Mouse (Mus musculus) liver, embryonic 14.5 days (tissue): Measurements from ENCODE around the gene Blnk. TPM values are rescaled to one million over a fixed set of nuclear protein-coding genes. Genes with fewer than 3 reads are reported as not detected.
A peak's percentile ranks its signal among the peaks of the same experiment; 100 is the strongest.

Experiments
- ATAC-seq: fragments of 200-750 bp; cut with Nextera tagmentation; 2 replicates; pipeline ENCODE4 v1.8.0; 2017; ENCODE audit warnings: moderate number of reproducible peaks, mild to moderate bottlenecking, moderate library complexity; ENCODE audit not compliant: insufficient read depth
- DNase-seq, 3 experiments: peaks; one replicate each; pipeline ENCODE4 v3.0.0-alpha.2; 2012 to 2013; ENCODE audit warnings: low read depth in 3 of 3, low spot score in 3 of 3
- H3K27ac ChIP-seq: fragments of 300-500 bp; sonication (generic); 2 replicates; pipeline ENCODE4 v1.5.1; 2014; ENCODE audit warnings: moderate library complexity, mild to moderate bottlenecking, control low read depth, inconsistent platforms
- H3K27me3 ChIP-seq: fragments of 300-500 bp; sonication (generic); 2 replicates; pipeline ENCODE4 v1.6.1; 2014; ENCODE audit warnings: mild to moderate bottlenecking, low read length, moderate library complexity; ENCODE audit not compliant: control insufficient read depth, insufficient read depth
- H3K36me3 ChIP-seq: fragments of 300-500 bp; sonication (generic); replicated peaks from 2 replicates; pipeline ENCODE4 v1.6.1; 2014; ENCODE audit warnings: low read depth; ENCODE audit not compliant: control insufficient read depth, insufficient read depth
- H3K4me1 ChIP-seq, 2 experiments: fragments of 200-500 bp in 1 of 2; fragments of 300-500 bp in 1 of 2; sonication (generic) in 1 of 2; replicated peaks; 2 replicates each; pipeline ENCODE4 v1.6.1; 2012 to 2014; ENCODE audit warnings: antibody characterized with exemption in 1 of 2, inconsistent platforms in 1 of 2, low read length in 1 of 2; ENCODE audit not compliant: control insufficient read depth in 2 of 2, insufficient read depth in 2 of 2
- H3K4me2 ChIP-seq: fragments of 300-500 bp; sonication (generic); 2 replicates; pipeline ENCODE4 v1.6.1; 2014; ENCODE audit warnings: low read depth, mild to moderate bottlenecking, control low read depth, moderate library complexity
- H3K4me3 ChIP-seq, 2 experiments: fragments of 200-500 bp in 1 of 2; fragments of 300-500 bp in 1 of 2; sonication (generic) in 1 of 2; 2 replicates each; pipeline ENCODE4 v1.5.1; 2012 to 2014; ENCODE audit warnings: low read depth in 2 of 2, low read length in 2 of 2, mild to moderate bottlenecking in 2 of 2, control low read depth in 1 of 2, inconsistent platforms in 1 of 2, moderate library complexity in 1 of 2; ENCODE audit not compliant: insufficient read depth in 1 of 2
- H3K9ac ChIP-seq: fragments of 300-500 bp; sonication (generic); replicated peaks from 2 replicates; pipeline ENCODE4 v1.6.1; 2014; ENCODE audit warnings: mild to moderate bottlenecking, control low read depth, moderate library complexity
- H3K9me3 ChIP-seq: fragments of 300-500 bp; sonication (generic); 2 replicates; pipeline ENCODE4 v1.6.1; 2016; ENCODE audit warnings: low read length, mixed read lengths; ENCODE audit not compliant: control insufficient read depth
- CTCF ChIP-seq: IDR thresholded peaks from 2 replicates; pipeline ENCODE4 v1.5.1; 2016; ENCODE audit warnings: antibody characterized with exemption, low read depth, control low read depth
- EP300 ChIP-seq: IDR thresholded peaks from 2 replicates; pipeline ENCODE4 v1.6.1; 2016; ENCODE audit warnings: antibody characterized with exemption, low read depth
- WGBS: fragments of 180-500 bp; shearing (Covaris S2); extraction: QIAGEN DNeasy Blood & Tissue Kit; methylation state at CpG from one replicate; pipeline ENCODE4 v1.1.7; 2014; ENCODE audit not compliant: insufficient replicate concordance; 5-methylcytosine and 5-hydroxymethylcytosine counted together
- microRNA-seq: library from miRNA; unstranded; fragments of <30 nt; microRNA quantifications from one replicate; pipeline ENCODE4, GENCODE M21; 2016
- polyA plus RNA-seq, 2 experiments: library from polyadenylated mRNA; depleted of rRNA in 1 of 2; stranded (reverse) in 1 of 2; unstranded in 1 of 2; fragments of >200 nt; fragmentation: Nextera tagmentation in 1 of 2; extraction: Ambion mirVana in 1 of 2; gene quantifications; 2 replicates each; pipeline versions ENCODE4 v1.2.1 to v1.2.3; 2012 to 2014

The Blnk gene
- polyA plus RNA-seq, 2 experiments = 0.45 to 0.71 TPM

DNA sequence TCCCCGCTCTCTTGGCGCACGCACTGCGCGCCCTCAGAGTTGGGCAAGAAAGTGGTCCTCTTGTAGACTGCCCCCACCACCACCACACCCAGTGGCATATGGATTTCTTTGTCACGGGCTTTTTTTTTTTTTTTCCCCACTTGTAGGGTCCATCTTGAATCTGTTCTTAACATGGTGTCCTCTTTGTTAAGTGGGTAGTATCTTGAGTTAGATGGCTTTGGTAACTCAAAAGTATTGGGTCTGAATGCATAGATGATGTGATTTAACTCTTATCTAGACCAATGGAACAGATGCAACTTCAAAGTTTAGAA, 99.0 kb downstream of the Blnk start:
- peak overlapping the region; percentile 81 for H3K9ac ChIP-seq
- no peak overlapping the region for H3K27ac ChIP-seq
- peak overlapping the region; percentile 83 for H3K4me2 ChIP-seq
- TF ChIP-seq CTCF = no peak
- no peak for TF ChIP-seq EP300
- WGBS = under 1% methylated on average over 6 of the region's 6 CpGs
- peaks cover 4 to 7% of the 10 kb centered on the region in 2 experiments; a peak in 3 of 4 replicates for H3K4me1 ChIP-seq
- H3K9me3 ChIP-seq = no peaks in the 10 kb centered on the region
- ATAC-seq (no peak), DNase-seq (no peak)
- H3K36me3 ChIP-seq = no peaks in the 10 kb centered on the region
- H3K4me3 ChIP-seq = peak overlapping the region; percentile 88 to 90
- peaks cover 5% of the 10 kb centered on the region; the same call in 1 of the 2 replicates for H3K27me3 ChIP-seq

DNA sequence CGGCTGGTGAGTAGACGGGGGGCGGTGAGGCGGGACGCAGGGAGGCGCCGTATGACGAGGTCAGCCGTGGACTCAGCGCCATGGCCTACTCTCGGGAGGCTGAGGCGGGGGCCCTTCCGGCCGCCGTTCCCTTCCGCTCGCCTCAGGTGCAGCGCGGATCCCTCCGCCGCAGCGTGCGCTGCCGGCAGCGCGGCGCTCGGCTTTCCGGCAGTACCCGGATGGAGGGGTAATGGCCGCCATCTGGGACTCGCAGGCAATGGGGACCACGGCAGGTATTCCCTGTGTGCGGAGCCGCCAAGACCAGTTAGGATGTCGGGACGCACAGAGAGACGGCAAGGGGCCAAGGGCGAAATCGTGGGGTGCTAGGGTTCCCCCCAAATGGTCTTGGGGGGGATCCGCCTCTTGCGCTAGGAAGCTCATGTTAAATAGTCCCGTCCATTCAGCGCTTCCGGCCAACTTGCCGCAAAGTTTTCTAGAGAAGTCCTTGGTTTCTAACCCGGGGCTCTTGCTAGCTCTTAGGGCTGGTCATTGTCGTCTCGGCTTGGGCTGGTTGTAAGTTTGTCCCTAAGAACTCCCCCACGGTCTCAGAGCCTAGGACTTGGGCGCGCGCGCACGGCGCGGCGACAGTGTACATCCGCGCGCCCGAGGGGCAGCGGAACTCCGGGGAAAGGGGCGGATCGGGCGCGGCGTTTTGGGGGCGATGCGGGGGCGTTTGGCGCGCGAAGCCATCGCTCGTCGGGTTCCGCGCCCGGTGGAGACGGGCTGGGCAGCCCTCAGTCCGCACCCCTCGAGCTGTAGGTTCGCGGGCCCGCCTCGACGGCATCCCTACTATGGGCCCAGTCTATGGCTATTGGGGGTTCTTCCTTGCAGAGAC, 99.6 kb downstream of the Blnk start, which contains the start of gene Zfp518a:
Gene Zfp518a (plus strand): TSS at position 187 of the 874 bp plus-strand sequence.
- no peaks in the 10 kb centered on the region for H3K9me3 ChIP-seq
- WGBS = under 1% methylated on average over 89 of the region's 89 CpGs
- peaks cover 5% of the 10 kb centered on the region; the same call in 1 of the 2 replicates for H3K27me3 ChIP-seq
- peak within 1 kb of the TSS; percentile 83 for H3K4me2 ChIP-seq
- peak; percentile 70 to 75 (median 71) for DNase-seq
- TF ChIP-seq CTCF = no peak
- TF ChIP-seq EP300 = no peak
- H3K36me3 ChIP-seq = no peaks in the 10 kb centered on the region
- H3K4me1 ChIP-seq = peaks cover 4 to 7% of the 10 kb centered on the region in 2 experiments; a peak in 3 of 4 replicates
- peak within 1 kb of the TSS; percentile 81 for H3K9ac ChIP-seq
- peak within 1 kb of the TSS; percentile 68 for H3K27ac ChIP-seq
- peak; percentile 91 for ATAC-seq
- H3K4me3 ChIP-seq = peak within 1 kb of the TSS; percentile 88 to 90

GRCm38 (mm10) chr19:40894071-40894506, 100.2 kb downstream of the Blnk start:
- peaks cover 4 to 7% of the 10 kb centered on the region in 2 experiments; a peak in 3 of 4 replicates for H3K4me1 ChIP-seq
- peak overlapping the region; percentile 83 for H3K4me2 ChIP-seq
- H3K36me3 ChIP-seq = no peaks in the 10 kb centered on the region
- no peak overlapping the region; the same call in 1 of the 2 replicates for H3K27ac ChIP-seq
- no peaks in the 10 kb centered on the region for H3K9me3 ChIP-seq
- peak overlapping the region; percentile 88 to 90 for H3K4me3 ChIP-seq
- H3K9ac ChIP-seq = peak overlapping the region; percentile 81
- no peak for TF ChIP-seq CTCF
- TF ChIP-seq EP300 = no peak
- WGBS = 49% methylated on average over 21 of the region's 21 CpGs
- peaks cover 5% of the 10 kb centered on the region; the same call in 1 of the 2 replicates for H3K27me3 ChIP-seq
- DNase-seq (no peak), ATAC-seq (peak; percentile 9; the same call in 1 of the 2 replicates)

- DNase-seq (no peak), ATAC-seq (no peak)
- Histone ChIP-seq H3K27ac (no peak overlapping the region), H3K36me3 (no peaks in the 10 kb centered on the region), H3K4me3 (no peak overlapping the region), H3K9me3 (no peaks in the 10 kb centered on the region), H3K4me1 (peaks cover 0 to under 1% of the 10 kb centered on the region in 2 experiments; a peak in 1 of 4 replicates), H3K9ac (no peak overlapping the region), H3K4me2 (no peak overlapping the region), H3K27me3 (peaks cover 17% of the 10 kb centered on the region)
- TF ChIP-seq EP300 (no peak), CTCF (no peak)
- WGBS = 61% methylated on average over 1 of the region's 1 CpGs
Measured at GRCm38 (mm10) chr19:40888887-40889286, 105.4 kb downstream of the Blnk start.

GRCm38 (mm10) chr19:40881700-40882099, 112.6 kb downstream of the Blnk start:
- Histone ChIP-seq H3K4me2 (no peak overlapping the region), H3K9me3 (no peaks in the 10 kb centered on the region), H3K36me3 (no peaks in the 10 kb centered on the region), H3K4me1 (no peaks in the 10 kb centered on the region), H3K27ac (no peak overlapping the region), H3K4me3 (no peak overlapping the region), H3K27me3 (peaks cover 8% of the 10 kb centered on the region), H3K9ac (no peak overlapping the region)
- TF ChIP-seq EP300 (no peak), CTCF (no peak)
- ATAC-seq (no peak), DNase-seq (no peak)
- 76% methylated on average over 4 of the region's 4 CpGs for WGBS

Small RNAs within 50 kb of the gene (microRNA-seq; reads per million reads assigned to microRNA genes)
- 1.7 reads per million for gene Mir8092

Other genes starting within 250 kb of the Blnk start
- gene Cc2d2b, start 245.8 kb downstream of the Blnk start, polyA plus RNA-seq (2012; rRNA removed) = 0.38 and 0.71 TPM in 2 replicates
- gene Cc2d2b, start 245.8 kb downstream of the Blnk start, polyA plus RNA-seq (2014; fragmentation: Nextera tagmentation; extraction: Ambion mirVana) = 0.69 and 1.1 TPM in 2 replicates
- 2.9 and 3.2 TPM in 2 replicates for gene Ccnj, start 163.3 kb downstream of the Blnk start, polyA plus RNA-seq (2012; rRNA removed)
- 2.7 and 2.9 TPM in 2 replicates for gene Ccnj, start 163.3 kb downstream of the Blnk start, polyA plus RNA-seq (2014; fragmentation: Nextera tagmentation; extraction: Ambion mirVana)
- gene Zfp518a, start 99.8 kb downstream of the Blnk start, polyA plus RNA-seq (2012; rRNA removed) = 1.9 and 2.7 TPM in 2 replicates
- gene Zfp518a, start 99.8 kb downstream of the Blnk start, polyA plus RNA-seq (2014; fragmentation: Nextera tagmentation; extraction: Ambion mirVana) = 4.4 and 5.5 TPM in 2 replicates
- gene Dntt, start 34.7 kb upstream of the Blnk start, polyA plus RNA-seq (2012; rRNA removed) = 0.03 TPM in 1 of 2 replicates, not detected in the other
- 0.09 TPM in 1 of 2 replicates, not detected in the other for gene Dntt, start 34.7 kb upstream of the Blnk start, polyA plus RNA-seq (2014; fragmentation: Nextera tagmentation; extraction: Ambion mirVana)
- gene Opalin, start 82.6 kb upstream of the Blnk start, polyA plus RNA-seq (2012; rRNA removed) = not detected in 2 replicates
- gene Opalin, start 82.6 kb upstream of the Blnk start, polyA plus RNA-seq (2014; fragmentation: Nextera tagmentation; extraction: Ambion mirVana) = not detected in 2 replicates
- gene Tll2, start 212.3 kb upstream of the Blnk start, polyA plus RNA-seq (2012; rRNA removed) = not detected in 2 replicates
- gene Tll2, start 212.3 kb upstream of the Blnk start, polyA plus RNA-seq (2014; fragmentation: Nextera tagmentation; extraction: Ambion mirVana) = not detected in 2 replicates